Mouse (Mus musculus): ENCODE results near the gene Serpina1f. TPM values are rescaled to one million over a fixed set of nuclear protein-coding genes. Genes with fewer than 3 reads are reported as not detected.

Gene Serpina1f
- polyA plus RNA-seq (2012; fragmentation: generic; extraction: Trizol) = not detected

GRCm38 (mm10) chr12:103695429-103695828, at the start of gene Serpina1f:
Gene Serpina1f, minus strand, starts transcription at chr12:103695529.

GRCm38 (mm10) chr12:103676039-103676438, 19.3 kb downstream of the Serpina1f start, which contains the start of gene Serpina16:
Gene Serpina16, minus strand, starts transcription at chr12:103676139.

GRCm38 (mm10) chr12:103656848-103657626, 38.3 kb downstream of the Serpina1f start, which contains the start of gene Serpina6:
Gene Serpina6, minus strand, starts transcription at chr12:103657212.

Other genes with a start within 250 kb of the Serpina1f start
- gene Ifi27l2b, start 238.3 kb downstream of the Serpina1f start, polyA plus RNA-seq (2012; fragmentation: generic; extraction: Trizol) = not detected
- under 1 TPM; 0.02 to 0.19 TPM for gene Ppp4r4, start 163.2 kb downstream of the Serpina1f start, polyA plus RNA-seq (2012; fragmentation: generic; extraction: Trizol)
- under 1 TPM in 1 of 2 experiments, not detected in 1; 0.12 TPM for gene Serpina10, start 64.1 kb downstream of the Serpina1f start, polyA plus RNA-seq (2012; fragmentation: generic; extraction: Trizol)
- gene Serpina6, start 38.3 kb downstream of the Serpina1f start, polyA plus RNA-seq (2012; fragmentation: generic; extraction: Trizol) = under 1 TPM in 1 of 2 experiments, not detected in 1; 0.17 TPM
- under 1 TPM in 1 of 2 experiments, not detected in 1; 0.02 TPM for gene Serpina16, start 19.4 kb downstream of the Serpina1f start, polyA plus RNA-seq (2012; fragmentation: generic; extraction: Trizol)
- under 1 TPM in 1 of 2 experiments, not detected in 1; 0.05 TPM for gene Serpina1d, start 78.1 kb upstream of the Serpina1f start, polyA plus RNA-seq (2012; fragmentation: generic; extraction: Trizol)
- not detected for gene Serpina1b, start 134.8 kb upstream of the Serpina1f start, polyA plus RNA-seq (2012; fragmentation: generic; extraction: Trizol)
- not detected for gene Serpina1a, start 168.0 kb upstream of the Serpina1f start, polyA plus RNA-seq (2012; fragmentation: generic; extraction: Trizol)
- not detected for gene Serpina1c, start 209.4 kb upstream of the Serpina1f start, polyA plus RNA-seq (2012; fragmentation: generic; extraction: Trizol)

Data from C3H10T1/2 (cell line).